Mouse (Mus musculus) cerebral cortex, adult 2 months (tissue): ENCODE data around the gene Kcnc1.

Experiments used
- WGBS: fragments of 180-500 bp; shearing (Covaris S2); methylation state at CpG from one replicate; pipeline ENCODE4 v1.1.7; 2018; 5-methylcytosine and 5-hydroxymethylcytosine counted together

Kcnc1 gene

GRCm38 (mm10) chr7:46396231-46396927 is at the start of gene Kcnc1:
Kcnc1 (plus strand) TSS chr7:46396497.
- under 1% methylated on average over 92 of the region's 93 CpGs for WGBS

DNA sequence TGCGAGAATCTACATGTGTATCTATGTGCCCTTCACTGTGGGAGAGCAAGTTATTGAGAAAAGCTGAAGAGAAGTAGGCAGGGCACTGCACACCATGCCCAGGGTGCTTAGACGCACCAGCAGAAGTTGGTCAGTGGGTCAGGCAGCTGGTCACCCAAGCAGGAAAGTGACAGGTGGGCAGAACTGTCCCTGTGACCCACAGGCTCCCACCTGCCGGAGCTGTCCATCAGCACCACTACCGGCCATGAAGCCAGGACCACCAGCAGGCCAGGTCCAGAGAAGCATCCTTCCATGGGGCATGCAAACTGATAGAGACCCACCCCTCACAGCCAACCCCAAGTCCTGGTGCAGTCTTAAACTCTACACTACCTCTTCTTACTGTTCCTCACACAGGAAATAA is 48.6 kb upstream of the Kcnc1 start:
- WGBS, result 80% methylated on average over 4 of the region's 4 CpGs

- WGBS, result 7% methylated on average over 36 of the region's 36 CpGs
These were observed 47.5 kb upstream of the Kcnc1 start for GRCm38 (mm10) chr7:46348813-46349212.

- 68% methylated on average over 9 of the region's 9 CpGs for WGBS
These were observed 46.1 kb upstream of the Kcnc1 start for GRCm38 (mm10) chr7:46350119-46350702.

DNA sequence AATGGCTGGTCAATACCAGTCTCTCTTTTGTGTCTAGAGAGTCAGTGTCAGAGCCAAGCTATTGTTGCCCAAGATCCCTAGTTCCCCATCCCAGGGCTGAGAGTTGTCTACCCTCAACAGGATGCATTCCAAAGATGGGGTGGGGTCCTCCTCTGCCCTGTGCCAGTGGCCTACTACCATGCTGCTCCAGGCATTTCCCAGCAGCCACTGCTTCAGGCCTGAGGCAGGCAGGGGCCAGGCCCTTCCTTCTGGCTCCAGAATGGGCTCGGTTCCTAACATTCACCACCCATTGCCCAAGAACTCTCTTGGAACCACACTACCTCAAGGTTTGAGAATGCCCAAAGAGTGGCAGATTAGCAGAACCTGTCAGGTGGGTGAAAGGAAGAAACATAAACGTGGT is 43.5 kb upstream of the Kcnc1 start:
- 79% methylated on average over 2 of the region's 2 CpGs for WGBS

- 58% methylated on average over 8 of the region's 8 CpGs for WGBS
These were observed 43.1 kb upstream of the Kcnc1 start for GRCm38 (mm10) chr7:46353216-46353615.

DNA sequence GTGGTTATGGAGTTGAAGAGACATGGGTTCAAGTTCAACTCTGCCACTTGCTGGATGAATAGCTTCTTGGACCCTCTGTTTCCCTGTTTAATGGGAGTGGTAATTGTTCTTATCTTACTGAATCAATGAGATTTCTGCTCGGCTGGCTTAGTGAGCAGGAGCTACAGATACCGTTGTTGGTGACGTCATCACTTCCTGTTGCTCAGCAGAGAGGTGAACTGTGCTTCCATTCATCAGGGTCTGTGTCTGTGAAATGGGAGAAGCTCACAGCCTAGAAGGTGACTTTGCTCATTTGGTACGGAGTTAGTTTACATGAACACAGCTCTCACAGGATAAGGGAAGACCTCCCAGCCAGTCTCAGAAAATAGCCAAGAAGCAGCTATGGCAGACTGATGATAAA is 42.4 kb upstream of the Kcnc1 start:
- WGBS, result 68% methylated on average over 4 of the region's 4 CpGs

- WGBS, result 29% methylated on average over 5 of the region's 5 CpGs
These were observed 32.1 kb upstream of the Kcnc1 start for GRCm38 (mm10) chr7:46364154-46364553.

- 76% methylated on average over 1 of the region's 1 CpGs for whole genome bisulfite sequencing
These were observed 30.5 kb upstream of the Kcnc1 start for GRCm38 (mm10) chr7:46365810-46366209.

- 85% methylated on average over 4 of the region's 4 CpGs for WGBS
These were observed 25.2 kb upstream of the Kcnc1 start for GRCm38 (mm10) chr7:46371104-46371503.

GRCm38 (mm10) chr7:46376172-46377007 is 19.9 kb upstream of the Kcnc1 start, which contains the start of gene Myod1:
Myod1 (plus strand) TSS chr7:46376474.
- 6% methylated on average over 44 of the region's 44 CpGs for WGBS

DNA sequence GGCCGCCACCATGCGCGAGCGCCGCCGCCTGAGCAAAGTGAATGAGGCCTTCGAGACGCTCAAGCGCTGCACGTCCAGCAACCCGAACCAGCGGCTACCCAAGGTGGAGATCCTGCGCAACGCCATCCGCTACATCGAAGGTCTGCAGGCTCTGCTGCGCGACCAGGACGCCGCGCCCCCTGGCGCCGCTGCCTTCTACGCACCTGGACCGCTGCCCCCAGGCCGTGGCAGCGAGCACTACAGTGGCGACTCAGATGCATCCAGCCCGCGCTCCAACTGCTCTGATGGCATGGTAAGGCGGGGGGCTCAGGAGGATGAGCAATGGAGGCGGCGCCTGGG is 19.3 kb upstream of the Kcnc1 start:
- 1% methylated on average over 33 of the region's 33 CpGs for WGBS

GRCm38 (mm10) chr7:46378123-46378522 is 18.2 kb upstream of the Kcnc1 start:
- WGBS, result 5% methylated on average over 22 of the region's 22 CpGs

- WGBS, result 9% methylated on average over 16 of the region's 16 CpGs
These were observed 17.3 kb upstream of the Kcnc1 start for GRCm38 (mm10) chr7:46378983-46379382.

- WGBS, result 65% methylated on average over 9 of the region's 9 CpGs
These were observed 15.7 kb upstream of the Kcnc1 start for GRCm38 (mm10) chr7:46380625-46381024.

DNA sequence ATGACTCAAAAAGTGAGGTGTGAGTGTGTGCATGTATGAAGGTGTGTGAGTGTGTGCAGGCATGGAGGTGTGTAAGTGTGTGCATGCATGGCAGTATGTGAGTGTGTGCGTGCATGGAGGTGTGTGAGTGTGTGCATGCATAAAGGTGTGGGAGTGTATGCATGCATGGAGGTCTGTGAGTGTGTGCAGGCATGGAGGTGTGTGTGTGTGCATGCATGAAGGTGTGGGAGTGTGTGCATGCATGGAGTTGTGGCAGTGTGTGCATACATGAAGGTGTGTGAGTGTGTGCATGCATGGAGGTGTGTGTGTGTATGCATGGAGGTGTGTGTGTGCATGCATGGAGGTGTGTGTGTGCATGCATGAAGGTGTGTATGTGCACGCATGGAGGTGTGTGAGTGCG is 8.9 kb upstream of the Kcnc1 start:
- 90% methylated on average over 3 of the region's 3 CpGs for WGBS

- 79% methylated on average over 10 of the region's 10 CpGs for WGBS
These were observed 6.7 kb upstream of the Kcnc1 start for GRCm38 (mm10) chr7:46389456-46390085.

DNA sequence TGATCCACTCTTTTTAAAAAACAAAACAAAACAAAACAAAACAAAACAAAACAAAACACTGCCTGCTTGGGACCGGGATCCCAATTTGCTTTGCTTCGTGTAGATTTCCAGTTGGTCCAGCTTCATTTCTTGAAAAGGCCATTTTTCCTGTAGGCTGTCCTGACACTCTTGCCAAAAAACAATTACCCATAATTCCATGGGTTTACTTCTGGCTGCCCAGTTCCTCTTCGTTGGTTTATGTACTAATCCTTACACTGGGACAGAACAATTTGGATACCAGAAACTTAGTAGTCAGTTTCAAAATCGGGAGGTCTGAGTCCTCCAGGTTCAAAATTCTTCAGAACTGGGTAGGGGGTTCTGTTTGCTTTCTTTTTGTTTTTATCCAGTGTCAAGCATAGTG is 6.1 kb upstream of the Kcnc1 start:
- 41% methylated on average over 4 of the region's 4 CpGs for WGBS

- 81% methylated on average over 5 of the region's 5 CpGs for WGBS
These were observed 4.6 kb upstream of the Kcnc1 start for GRCm38 (mm10) chr7:46391701-46392100.

DNA sequence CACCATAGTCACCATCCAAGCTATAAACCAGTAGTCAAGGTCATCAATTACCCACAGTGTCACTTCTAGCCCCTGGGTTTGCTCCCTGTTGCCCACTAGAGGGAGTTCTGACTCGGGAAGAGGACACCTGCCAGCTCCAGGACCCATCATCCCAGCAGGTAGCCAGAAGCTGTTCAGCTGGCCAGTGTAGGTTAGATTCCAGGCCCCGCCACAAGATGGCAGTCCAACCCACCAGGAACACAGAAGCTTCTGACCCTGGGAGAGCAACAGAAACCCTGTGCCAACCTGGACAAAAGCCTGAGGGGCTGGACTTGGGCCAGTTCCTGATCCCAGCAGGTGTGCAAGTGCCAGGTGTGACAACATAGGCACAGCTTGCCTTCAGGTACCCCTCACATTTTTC is 3.2 kb upstream of the Kcnc1 start:
- 0% methylated on average over 2 of the region's 2 CpGs for WGBS

DNA sequence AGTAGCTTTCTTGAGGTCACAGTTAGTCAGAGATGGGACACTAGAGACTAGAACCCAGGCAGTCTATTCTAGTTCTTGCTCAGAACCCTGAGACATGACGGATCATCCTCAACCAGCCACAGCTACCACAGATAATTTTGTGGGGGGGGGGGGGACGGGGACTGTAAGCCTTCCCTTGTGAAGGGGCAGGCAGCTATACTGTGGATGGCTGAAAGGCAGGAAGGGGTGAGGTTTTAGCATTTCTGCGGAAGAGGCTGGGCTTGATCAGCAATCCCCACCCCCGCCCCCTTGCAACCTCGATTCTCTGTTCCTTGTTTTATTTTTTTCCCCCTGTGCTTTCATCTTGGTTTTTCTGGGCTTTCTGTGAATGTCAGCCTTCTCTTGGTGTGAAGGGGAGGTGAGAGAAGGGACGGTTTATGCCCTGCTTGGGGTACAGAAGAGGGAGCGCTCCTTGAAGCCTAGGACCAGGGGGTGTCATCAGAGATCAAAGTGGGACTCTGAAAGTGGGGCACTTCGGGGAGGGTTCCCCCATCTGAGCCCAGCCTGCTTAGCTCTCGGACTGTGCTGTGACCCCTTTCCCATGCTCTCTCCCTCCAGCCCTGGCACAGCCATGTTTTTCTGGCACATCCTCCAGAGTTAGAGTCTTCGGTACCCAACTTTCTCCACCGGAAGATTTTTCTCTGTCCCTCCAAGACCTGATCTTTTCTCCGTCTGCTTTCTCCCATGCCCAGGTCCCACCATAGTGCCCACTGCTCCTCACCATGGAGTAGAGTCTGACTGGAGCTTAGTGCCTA is 2.4 kb upstream of the Kcnc1 start:
- WGBS, result 46% methylated on average over 12 of the region's 12 CpGs

DNA sequence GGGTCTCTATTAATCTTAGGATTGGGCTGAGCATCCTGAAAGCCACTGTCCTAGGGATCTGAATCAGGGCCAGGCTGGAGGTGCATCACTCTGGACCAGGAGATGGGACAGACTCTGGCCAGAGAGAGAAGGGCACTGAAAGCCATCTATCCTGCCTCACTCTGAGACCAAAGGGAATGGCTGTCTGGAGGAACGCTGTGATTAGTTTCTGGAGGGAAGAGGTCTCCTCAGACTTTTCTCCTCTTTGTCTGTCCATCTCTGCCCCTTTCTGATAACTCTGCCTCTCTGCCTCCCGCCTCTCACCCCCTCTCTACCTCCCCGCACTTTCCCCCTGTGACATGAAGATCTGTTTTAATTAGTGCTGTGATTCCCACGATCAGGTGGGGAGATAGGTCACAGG is 1.4 kb upstream of the Kcnc1 start:
- 82% methylated on average over 4 of the region's 4 CpGs for WGBS
